Mouse (Mus musculus): ENCODE results near the gene Pcnx3. TPM values are rescaled to one million over a fixed set of nuclear protein-coding genes. Genes with fewer than 3 reads are reported as not detected.

Pcnx3 gene
- polyA plus RNA-seq, 1 experiment from 2014 or later: 22.3 TPM

DNA sequence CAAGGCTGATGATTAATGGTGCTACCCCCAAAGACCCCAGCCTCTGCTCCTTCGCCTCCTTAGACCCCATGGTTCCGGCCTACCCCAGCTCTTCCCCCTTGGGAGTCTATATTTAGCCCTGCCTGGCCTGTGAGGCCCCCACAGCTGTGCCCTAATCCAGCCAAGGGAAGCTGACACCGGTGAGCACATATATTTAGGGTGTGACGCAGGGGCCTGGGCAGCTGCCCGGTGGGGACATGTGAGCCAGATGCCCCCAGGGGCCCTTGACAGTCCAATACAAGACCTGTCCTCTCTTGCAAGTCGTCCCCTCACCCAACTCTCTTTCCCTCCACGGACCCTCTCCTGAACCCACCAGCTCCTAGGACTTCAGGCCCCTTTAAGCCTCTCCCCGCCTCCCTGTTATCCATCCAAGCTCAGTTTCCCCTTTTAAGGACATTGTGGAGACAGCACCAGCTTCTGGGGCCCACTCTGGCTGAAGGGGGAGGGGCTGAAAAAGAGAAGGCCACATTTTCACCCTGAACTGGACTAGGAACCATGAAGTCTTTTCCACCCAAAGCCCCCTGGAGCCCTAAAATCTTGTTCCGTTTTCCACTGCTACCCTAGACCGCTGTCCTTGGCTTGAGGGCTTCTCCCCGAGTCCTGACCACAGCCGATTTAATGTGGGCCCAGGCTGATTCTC lies 36.5 kb upstream of the Pcnx3 start:
- peak overlapping the region; percentile 80 for H3K4me3 ChIP-seq
- peak overlapping the region; percentile 89 for H3K4me2 ChIP-seq
- H3K9me3 ChIP-seq (replicated peaks): no peaks in the 10 kb centered on the region
- H3K27ac ChIP-seq (ENCODE audit: poor library complexity, severe bottlenecking): peak overlapping the region; percentile 97
- H3K36me3 ChIP-seq: peaks cover 42% of the 10 kb centered on the region
- H3K27me3 ChIP-seq (replicated peaks): no peaks in the 10 kb centered on the region
- H3K4me1 ChIP-seq (replicated peaks): peaks cover 60% of the 10 kb centered on the region
- ATAC-seq (ENCODE audit: insufficient number of reproducible peaks, low FRiP score): peak; percentile 51
- peak overlapping the region; percentile 90 for H3K9ac ChIP-seq
- 24% methylated on average over 12 of the region's 12 CpGs for WGBS

DNA sequence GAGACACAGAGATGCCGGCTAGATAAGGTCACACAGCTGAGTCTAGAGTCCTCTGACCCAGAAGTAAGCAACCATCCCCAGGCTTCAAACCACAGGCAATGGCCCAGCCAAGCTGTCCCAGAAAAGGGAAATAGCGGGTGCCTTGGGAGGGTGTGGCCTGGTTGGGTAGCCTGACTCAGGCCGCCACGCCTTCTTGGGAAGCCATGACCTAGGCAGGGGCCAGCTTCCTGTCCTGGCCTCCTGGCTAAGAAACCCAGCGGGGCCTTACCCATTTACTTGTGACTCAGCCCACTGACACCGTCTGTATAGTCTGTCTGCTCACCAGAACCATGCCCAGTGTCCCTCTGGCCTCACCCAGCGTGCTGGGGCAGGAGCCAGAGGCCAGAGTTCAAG lies 35.8 kb upstream of the Pcnx3 start:
- whole genome bisulfite sequencing: 29% methylated on average over 7 of the region's 7 CpGs
- H3K9me3 ChIP-seq (replicated peaks): no peaks in the 10 kb centered on the region
- peak overlapping the region; percentile 80 for H3K4me3 ChIP-seq
- peaks cover 54% of the 10 kb centered on the region for H3K4me1 ChIP-seq (replicated peaks)
- peak; percentile 59 for ATAC-seq (ENCODE audit: insufficient number of reproducible peaks, low FRiP score)
- peak overlapping the region; percentile 89 for H3K4me2 ChIP-seq
- H3K36me3 ChIP-seq: peaks cover 48% of the 10 kb centered on the region
- H3K27ac ChIP-seq (ENCODE audit: poor library complexity, severe bottlenecking): peak overlapping the region; percentile 97
- peak overlapping the region; percentile 90 for H3K9ac ChIP-seq
- no peaks in the 10 kb centered on the region for H3K27me3 ChIP-seq (replicated peaks)

DNA sequence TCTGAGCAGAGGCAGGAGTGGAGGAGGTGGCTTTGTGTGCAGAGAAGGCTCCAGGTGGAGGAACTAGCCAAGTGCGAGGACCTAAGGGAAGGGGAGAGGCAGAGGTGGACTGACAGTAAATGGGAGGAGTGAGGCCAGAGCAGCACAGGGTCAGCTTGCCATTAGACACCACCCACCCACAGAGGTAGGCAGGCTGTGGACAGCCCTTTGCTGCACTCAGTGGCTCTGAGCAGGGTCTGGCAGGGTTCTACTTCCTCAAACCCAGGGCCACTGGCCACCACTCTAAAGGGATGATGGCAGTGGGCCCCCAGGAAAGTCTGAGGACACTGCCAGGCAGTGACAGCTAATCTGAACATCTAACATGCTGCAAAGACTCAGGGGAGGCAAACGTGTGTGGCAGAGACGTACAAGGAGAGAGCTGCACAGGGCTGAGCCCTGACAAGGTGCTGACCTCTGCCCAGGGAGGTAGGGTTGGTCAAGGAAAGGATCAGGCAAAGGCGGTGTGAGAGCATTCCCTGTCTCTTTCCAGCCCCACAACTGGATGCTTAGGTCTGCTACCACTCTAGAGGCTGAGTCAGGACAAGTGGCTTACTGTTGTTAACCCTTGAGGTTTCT lies 35.3 kb upstream of the Pcnx3 start:
- Histone ChIP-seq H3K36me3 (peaks cover 53% of the 10 kb centered on the region), H3K27me3 (replicated peaks) (no peaks in the 10 kb centered on the region), H3K9ac (peak overlapping the region; percentile 90), H3K4me3 (peak overlapping the region; percentile 80), H3K9me3 (replicated peaks) (no peaks in the 10 kb centered on the region), H3K27ac (ENCODE audit: poor library complexity, severe bottlenecking) (peak overlapping the region; percentile 97), H3K4me2 (peak overlapping the region; percentile 89), H3K4me1 (replicated peaks) (peaks cover 54% of the 10 kb centered on the region)
- no peak for ATAC-seq (ENCODE audit: insufficient number of reproducible peaks, low FRiP score)
- 42% methylated on average over 4 of the region's 4 CpGs for WGBS

DNA sequence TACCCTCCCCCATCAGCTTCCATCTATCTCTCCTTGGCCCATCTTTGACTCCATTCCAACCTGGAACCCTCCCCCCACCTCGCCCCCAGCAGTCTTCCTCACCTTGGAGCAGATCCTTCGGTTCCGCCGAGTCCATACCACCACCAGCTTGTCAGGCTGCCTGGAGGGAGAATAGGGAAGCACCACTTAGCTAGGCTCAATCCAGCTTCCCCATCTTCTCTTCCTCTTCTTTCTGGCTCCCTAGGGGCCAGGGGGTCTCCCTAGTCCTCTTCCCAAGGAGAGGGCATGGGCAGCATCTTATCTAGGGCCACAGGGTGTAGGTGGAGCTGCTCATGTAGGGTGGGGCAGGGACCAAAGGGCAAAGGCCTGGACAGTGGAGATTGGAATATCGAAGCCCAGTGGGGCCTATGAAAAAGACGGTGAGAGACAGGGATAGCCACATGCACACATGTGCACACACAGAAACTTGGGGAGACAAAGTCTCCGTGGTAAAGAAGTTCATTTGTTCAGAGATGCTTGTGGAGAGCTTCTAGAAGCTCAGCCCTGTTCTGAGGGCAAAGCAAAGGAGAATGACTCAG lies 34.2 kb upstream of the Pcnx3 start:
- Histone ChIP-seq H3K4me3 (peak overlapping the region; percentile 8; the same call in 1 of the 2 replicates), H3K9me3 (replicated peaks) (no peaks in the 10 kb centered on the region), H3K4me1 (replicated peaks) (peaks cover 44% of the 10 kb centered on the region), H3K27ac (ENCODE audit: poor library complexity, severe bottlenecking) (peak overlapping the region; percentile 97; the same call in 1 of the 2 replicates), H3K27me3 (replicated peaks) (no peaks in the 10 kb centered on the region), H3K4me2 (peak overlapping the region; percentile 89), H3K36me3 (peaks cover 64% of the 10 kb centered on the region), H3K9ac (peak overlapping the region; percentile 90; the same call in 1 of the 2 replicates)
- ATAC-seq (ENCODE audit: insufficient number of reproducible peaks, low FRiP score): no peak
- WGBS: 82% methylated on average over 7 of the region's 7 CpGs

DNA sequence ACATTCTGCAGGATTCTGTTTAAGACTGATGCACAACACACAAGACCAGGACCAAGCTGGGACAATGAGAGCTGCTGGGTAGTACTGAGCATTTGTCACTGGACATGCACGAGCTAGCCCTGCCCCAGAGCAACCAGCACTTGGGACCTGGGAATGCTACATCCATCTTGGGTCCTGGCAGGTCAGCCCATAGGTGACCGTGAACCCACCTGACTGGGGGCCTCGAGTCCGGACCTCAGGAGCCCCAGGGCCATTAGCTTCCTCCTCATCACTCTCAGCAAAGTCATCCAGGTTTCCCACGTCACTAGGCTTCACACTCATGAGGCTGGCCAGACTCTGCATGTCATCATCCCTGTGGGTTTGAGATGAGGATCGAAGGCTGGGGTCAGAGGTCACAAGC lies 32.5 kb upstream of the Pcnx3 start:
- 90% methylated on average over 6 of the region's 6 CpGs for WGBS

DNA sequence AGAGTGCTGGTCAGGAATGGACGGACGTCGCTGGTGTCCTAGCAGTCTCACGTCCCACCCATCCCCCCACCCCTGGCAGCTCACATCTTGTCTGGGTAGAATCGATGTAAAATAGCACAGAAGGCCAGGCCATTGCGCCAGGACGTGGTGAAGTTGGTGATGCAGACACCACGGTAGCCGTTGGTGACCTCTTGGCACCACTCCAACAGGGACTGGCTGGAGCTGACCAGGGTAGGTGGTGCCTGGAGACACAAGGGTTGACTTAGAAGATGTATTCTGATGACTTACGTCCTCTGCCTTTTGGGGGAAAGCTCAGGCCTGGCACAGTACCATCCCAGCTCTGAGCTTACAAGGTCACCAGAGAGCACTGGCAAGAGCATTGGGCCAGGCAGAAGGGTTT lies 28.2 kb upstream of the Pcnx3 start:
- Histone ChIP-seq H3K36me3 (peaks cover 97% of the 10 kb centered on the region), H3K9me3 (replicated peaks) (no peaks in the 10 kb centered on the region)

More for the DNA sequence above, 32.5 kb upstream of the Pcnx3 start:
- Histone ChIP-seq H3K27me3 (replicated peaks) (no peaks in the 10 kb centered on the region), H3K4me1 (replicated peaks) (peaks cover 43% of the 10 kb centered on the region), H3K9me3 (replicated peaks) (no peaks in the 10 kb centered on the region), H3K27ac (ENCODE audit: poor library complexity, severe bottlenecking) (no peak overlapping the region), H3K36me3 (peaks cover 79% of the 10 kb centered on the region), H3K4me3 (no peak overlapping the region), H3K4me2 (no peak overlapping the region), H3K9ac (peak overlapping the region; percentile 2; the same call in 1 of the 2 replicates)
- no peak for ATAC-seq (ENCODE audit: insufficient number of reproducible peaks, low FRiP score)

DNA sequence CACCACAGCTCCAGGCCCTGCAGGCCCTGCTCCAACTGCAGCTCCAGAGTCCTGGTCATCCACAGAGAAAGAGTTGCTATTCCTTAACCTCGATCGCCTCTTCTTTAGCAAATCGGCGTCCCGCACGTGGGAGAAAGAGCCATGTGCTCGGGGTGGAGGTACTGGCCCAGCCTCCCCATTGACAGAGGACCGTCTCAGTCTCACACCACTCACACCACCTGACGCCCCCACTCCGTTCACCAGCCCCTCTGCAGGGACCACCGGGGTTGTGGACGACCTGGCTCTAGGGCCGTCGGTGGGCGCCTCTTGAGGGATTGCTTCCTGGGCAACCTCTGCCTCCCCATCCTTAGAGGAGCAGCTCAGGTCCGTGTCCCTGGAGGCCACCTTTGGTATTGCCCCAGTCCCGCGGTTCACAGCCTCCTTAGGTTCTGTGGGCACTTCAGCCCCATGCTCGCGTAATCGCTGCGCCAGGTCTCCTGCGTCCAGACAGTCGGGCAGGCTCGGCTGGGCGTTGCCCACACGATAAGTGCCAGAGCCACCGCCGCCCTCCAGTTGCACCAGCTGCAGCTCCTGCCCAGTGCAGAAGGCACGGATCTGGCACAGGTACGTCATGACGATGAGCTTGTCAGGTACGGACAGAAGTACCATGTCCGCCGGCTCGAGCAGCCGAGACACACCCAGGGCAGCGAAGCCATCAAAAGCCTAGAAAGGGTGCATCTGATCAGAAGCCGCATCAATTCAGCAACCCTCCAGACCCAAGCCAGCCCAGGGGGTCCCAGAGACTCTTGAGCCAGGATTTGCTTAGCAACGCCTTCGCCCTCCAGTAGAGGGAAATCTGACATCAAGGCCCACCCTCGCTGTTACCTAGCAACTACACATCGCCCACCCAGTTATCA lies 27.3 kb upstream of the Pcnx3 start:
- H3K4me3 ChIP-seq: no peak overlapping the region
- H3K4me2 ChIP-seq: peak overlapping the region; percentile 16; the same call in 1 of the 2 replicates
- no peaks in the 10 kb centered on the region for H3K27me3 ChIP-seq (replicated peaks)
- peak; percentile 49 for ATAC-seq (ENCODE audit: insufficient number of reproducible peaks, low FRiP score)
- peaks cover 48% of the 10 kb centered on the region for H3K4me1 ChIP-seq (replicated peaks)
- 35% methylated on average over 43 of the region's 43 CpGs for WGBS
- H3K27ac ChIP-seq (ENCODE audit: poor library complexity, severe bottlenecking): no peak overlapping the region
- H3K9ac ChIP-seq: peak overlapping the region; percentile 21; the same call in 1 of the 2 replicates
- H3K36me3 ChIP-seq: peaks cover 97% of the 10 kb centered on the region
- H3K9me3 ChIP-seq (replicated peaks): no peaks in the 10 kb centered on the region

More for the DNA sequence above, 28.2 kb upstream of the Pcnx3 start:
- H3K9ac ChIP-seq: no peak overlapping the region
- H3K4me1 ChIP-seq (replicated peaks): peaks cover 46% of the 10 kb centered on the region
- H3K27ac ChIP-seq (ENCODE audit: poor library complexity, severe bottlenecking): no peak overlapping the region
- no peaks in the 10 kb centered on the region for H3K27me3 ChIP-seq (replicated peaks)
- H3K4me3 ChIP-seq: no peak overlapping the region
- H3K4me2 ChIP-seq: no peak overlapping the region
- 52% methylated on average over 10 of the region's 10 CpGs for WGBS
- no peak for ATAC-seq (ENCODE audit: insufficient number of reproducible peaks, low FRiP score)

DNA sequence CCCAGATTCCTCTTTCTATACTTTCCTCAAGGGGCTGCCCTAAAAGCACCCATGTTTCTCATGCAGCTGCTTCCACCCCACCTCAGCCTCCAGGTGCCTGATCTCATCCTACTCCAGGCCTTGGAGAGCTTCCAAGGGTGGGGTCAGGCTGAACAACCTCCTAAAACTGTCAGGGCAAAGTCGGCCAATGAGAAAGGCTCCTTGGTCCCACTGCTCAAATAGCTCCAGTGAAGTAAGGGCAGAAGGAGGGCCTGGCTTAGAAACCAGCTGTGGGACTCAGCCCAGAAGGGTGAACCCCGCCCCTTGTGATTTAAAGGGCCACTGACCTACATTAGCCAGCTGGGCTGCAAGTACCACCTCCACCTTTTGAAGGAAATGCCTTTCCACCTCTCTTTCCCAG lies 25.0 kb upstream of the Pcnx3 start:
- H3K27ac ChIP-seq (ENCODE audit: poor library complexity, severe bottlenecking): no peak overlapping the region
- peaks cover 48% of the 10 kb centered on the region for H3K4me1 ChIP-seq (replicated peaks)
- H3K27me3 ChIP-seq (replicated peaks): no peaks in the 10 kb centered on the region
- H3K4me3 ChIP-seq: 0 out of 2 replicates have a peak overlapping the region, but pooled peaks have one; percentile 1
- WGBS: 19% methylated on average over 2 of the region's 2 CpGs
- H3K36me3 ChIP-seq: peaks cover 95% of the 10 kb centered on the region
- peak overlapping the region; percentile 30 for H3K4me2 ChIP-seq
- H3K9ac ChIP-seq: 0 out of 2 replicates have a peak overlapping the region, but pooled peaks have one; percentile 17
- H3K9me3 ChIP-seq (replicated peaks): no peaks in the 10 kb centered on the region
- ATAC-seq (ENCODE audit: insufficient number of reproducible peaks, low FRiP score): peak; percentile 43

DNA sequence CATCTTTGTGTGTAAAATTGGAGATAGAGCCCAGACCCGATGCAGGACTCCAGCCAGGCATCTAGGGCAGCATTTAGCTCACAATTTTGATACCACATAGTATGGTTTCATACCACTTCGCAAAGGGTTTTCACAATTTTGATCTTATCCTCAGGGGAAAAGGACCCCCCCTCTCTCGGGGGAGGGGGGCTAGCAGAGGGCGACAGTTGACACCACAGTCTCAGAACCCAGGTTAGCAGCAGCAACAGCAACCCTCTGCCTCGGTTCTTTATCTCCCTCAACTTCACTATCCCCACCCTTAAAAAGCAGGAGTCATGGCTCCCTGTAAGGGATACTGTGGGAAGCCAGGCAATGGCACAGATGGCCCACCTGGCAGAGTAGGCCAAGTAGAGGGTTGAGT lies 24.5 kb upstream of the Pcnx3 start:
- Histone ChIP-seq H3K27ac (ENCODE audit: poor library complexity, severe bottlenecking) (no peak overlapping the region), H3K36me3 (peaks cover 95% of the 10 kb centered on the region), H3K9me3 (replicated peaks) (no peaks in the 10 kb centered on the region), H3K9ac (0 out of 2 replicates have a peak overlapping the region, but pooled peaks have one; percentile 17), H3K4me3 (0 out of 2 replicates have a peak overlapping the region, but pooled peaks have one; percentile 1), H3K27me3 (replicated peaks) (no peaks in the 10 kb centered on the region), H3K4me1 (replicated peaks) (peaks cover 48% of the 10 kb centered on the region), H3K4me2 (peak overlapping the region; percentile 30)
- WGBS: 69% methylated on average over 5 of the region's 5 CpGs
- ATAC-seq (ENCODE audit: insufficient number of reproducible peaks, low FRiP score): no peak

DNA sequence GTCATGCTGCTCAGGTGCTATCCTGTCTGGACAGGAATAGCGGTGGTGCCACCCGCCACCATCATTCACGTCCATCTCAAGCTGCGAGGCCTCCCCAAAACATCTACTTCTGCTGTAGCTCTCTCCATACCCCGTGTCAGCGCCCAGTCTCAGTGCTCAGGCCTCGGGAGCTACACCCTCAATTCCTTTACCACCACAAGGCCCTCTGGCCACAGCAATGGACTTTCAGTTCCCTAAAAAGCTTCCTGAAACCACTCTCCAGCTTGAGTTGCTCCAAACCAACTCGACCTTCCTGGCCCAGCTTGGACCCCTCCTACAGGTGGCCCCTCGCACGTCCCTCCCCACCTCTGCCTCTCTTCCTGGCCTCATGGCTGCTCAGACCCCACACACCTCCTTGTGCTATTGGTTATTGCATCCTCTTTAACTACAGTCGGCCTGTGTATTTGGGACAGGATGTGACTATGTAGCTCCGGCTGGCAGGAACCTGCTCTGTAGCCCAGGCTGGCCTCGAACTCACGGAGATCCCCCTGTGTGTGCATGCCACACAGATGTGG lies 23.3 kb upstream of the Pcnx3 start:
- ATAC-seq (ENCODE audit: insufficient number of reproducible peaks, low FRiP score): no peak
- peaks cover 40% of the 10 kb centered on the region for H3K4me1 ChIP-seq (replicated peaks)
- no peak overlapping the region for H3K27ac ChIP-seq (ENCODE audit: poor library complexity, severe bottlenecking)
- whole genome bisulfite sequencing: 89% methylated on average over 14 of the region's 14 CpGs
- no peaks in the 10 kb centered on the region for H3K27me3 ChIP-seq (replicated peaks)
- 0 out of 2 replicates have a peak overlapping the region, but pooled peaks have one; percentile 30 for H3K9ac ChIP-seq
- no peak overlapping the region for H3K4me2 ChIP-seq
- H3K4me3 ChIP-seq: no peak overlapping the region
- H3K9me3 ChIP-seq (replicated peaks): no peaks in the 10 kb centered on the region
- peaks cover 95% of the 10 kb centered on the region for H3K36me3 ChIP-seq

Data from heart, embryonic 12.5 days (tissue).